Mouse (Mus musculus) retina, adult 2 months (tissue): ENCODE data around the gene Lrrc57.
"Not testable (repeated sequence)": the region's sequence is repeated elsewhere in the genome, so short reads cannot be mapped to it uniquely, and the experiment has no call there.

Experiments used
- DNase-seq: peaks from one replicate; pipeline ENCODE4 v3.0.0-alpha.2; 2012; ENCODE audit warnings: low read depth, low spot score

Gene Lrrc57

GRCm38 (mm10) chr2:120606021-120606690 lies 3.2 kb downstream of the Lrrc57 start:
- DNase-seq: no peak

- DNase-seq: no peak
These were observed 9.8 kb downstream of the Lrrc57 start for GRCm38 (mm10) chr2:120599506-120599905.

- DNase-seq: no peak
These were observed 11.6 kb downstream of the Lrrc57 start for GRCm38 (mm10) chr2:120597734-120598133.

GRCm38 (mm10) chr2:120592227-120592626 lies 17.1 kb downstream of the Lrrc57 start:
- DNase-seq: no peak

- no peak for DNase-seq
These were observed 19.6 kb downstream of the Lrrc57 start for GRCm38 (mm10) chr2:120589759-120590158.

GRCm38 (mm10) chr2:120578286-120578685 lies 31.0 kb downstream of the Lrrc57 start:
- DNase-seq: no peak

GRCm38 (mm10) chr2:120577799-120578198 lies 31.5 kb downstream of the Lrrc57 start:
- no peak for DNase-seq

- DNase-seq: no peak
These were observed 33.3 kb downstream of the Lrrc57 start for GRCm38 (mm10) chr2:120575978-120576377.

- no peak for DNase-seq
These were observed 34.2 kb downstream of the Lrrc57 start for GRCm38 (mm10) chr2:120575121-120575520.

GRCm38 (mm10) chr2:120572161-120572560 lies 37.2 kb downstream of the Lrrc57 start:
- not testable (repeated sequence) for DNase-seq

GRCm38 (mm10) chr2:120571081-120571480 lies 38.2 kb downstream of the Lrrc57 start:
- no peak for DNase-seq

GRCm38 (mm10) chr2:120567798-120568320 lies 41.5 kb downstream of the Lrrc57 start:
- DNase-seq: no peak

GRCm38 (mm10) chr2:120566886-120567797 lies 42.2 kb downstream of the Lrrc57 start, which contains the start of gene Snap23:
Gene Snap23 (plus strand): TSS chr2:120567671.
- peak; percentile 92 for DNase-seq

- DNase-seq: no peak
These were observed 44.0 kb downstream of the Lrrc57 start for GRCm38 (mm10) chr2:120565363-120565762.

GRCm38 (mm10) chr2:120564548-120565188 lies 44.7 kb downstream of the Lrrc57 start:
- not testable (repeated sequence) for DNase-seq

- peak; percentile 74 for DNase-seq
These were observed 45.9 kb downstream of the Lrrc57 start, which contains the start of gene Zfp106 for GRCm38 (mm10) chr2:120563235-120563990. Gene Zfp106 (minus strand): TSS chr2:120563843.

- no peak for DNase-seq
These were observed 46.5 kb downstream of the Lrrc57 start for GRCm38 (mm10) chr2:120562859-120563234.

GRCm38 (mm10) chr2:120561524-120561923 lies 47.8 kb downstream of the Lrrc57 start:
- no peak for DNase-seq

GRCm38 (mm10) chr2:120558813-120559212 lies 50.5 kb downstream of the Lrrc57 start:
- DNase-seq: no peak

GRCm38 (mm10) chr2:120556868-120557267 lies 52.5 kb downstream of the Lrrc57 start:
- DNase-seq: no peak
